Mouse (Mus musculus): ENCODE measurements around the gene Dgki. TPM values are rescaled to one million over a fixed set of nuclear protein-coding genes. Genes with fewer than 3 reads are reported as not detected.

Gene Dgki
- polyA plus RNA-seq, 1 experiment from 2014 or later = 1.1 TPM

DNA sequence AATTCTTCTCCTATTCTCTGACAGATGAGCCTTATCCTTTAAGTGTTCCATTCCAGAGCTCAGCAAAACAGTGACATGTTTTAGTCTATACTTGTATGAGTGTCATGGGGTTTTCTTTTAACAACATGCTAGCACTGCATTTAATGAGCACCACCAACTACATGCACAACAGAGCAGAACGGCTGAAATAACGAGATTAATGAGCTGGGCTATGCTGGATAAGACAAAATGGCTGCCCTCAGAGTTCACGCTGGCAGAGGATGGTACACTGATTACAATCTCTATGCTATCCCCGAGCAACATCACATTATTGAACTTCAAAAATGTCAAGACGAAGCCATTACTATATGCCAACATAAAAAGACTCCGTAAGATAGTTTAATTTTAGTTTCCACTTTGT, 264.3 kb downstream of the Dgki start:
- Histone ChIP-seq H3K9me3 (no peaks in the 10 kb centered on the region), H3K4me3 (no peak overlapping the region), H3K27ac (no peak overlapping the region), H3K4me1 (peaks cover 19% of the 10 kb centered on the region), H3K9ac (no peak overlapping the region), H3K27me3 (no peaks in the 10 kb centered on the region), H3K36me3 (no peaks in the 10 kb centered on the region), H3K4me2 (no peak overlapping the region)
- no peak for ATAC-seq (ENCODE audit: insufficient number of reproducible peaks, insufficient read depth, low FRiP score, low TSS enrichment, low read depth)
- 86% methylated on average over 6 of the region's 6 CpGs for WGBS

DNA sequence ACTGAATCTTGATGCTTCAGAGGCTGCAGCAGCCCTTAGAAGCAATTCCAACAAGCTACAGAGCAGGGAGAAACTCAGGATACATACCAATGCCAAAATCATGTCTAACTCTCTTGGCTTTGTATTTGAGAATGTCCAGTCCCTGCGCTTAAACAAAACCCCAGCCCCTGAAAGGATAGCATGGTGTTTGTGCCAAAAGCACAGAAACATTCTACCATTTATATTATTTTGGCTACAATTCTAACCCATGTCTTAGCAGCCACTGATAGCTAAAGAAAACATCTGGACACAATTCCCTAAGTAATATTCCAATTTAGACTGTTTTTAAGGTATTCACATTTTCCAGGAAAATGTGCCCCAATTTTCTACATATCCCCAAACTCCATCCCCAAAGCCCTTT, 269.0 kb downstream of the Dgki start:
- Histone ChIP-seq H3K9me3 (no peaks in the 10 kb centered on the region), H3K4me3 (no peak overlapping the region), H3K36me3 (no peaks in the 10 kb centered on the region), H3K27ac (peak overlapping the region; percentile 60), H3K4me1 (peaks cover 9% of the 10 kb centered on the region), H3K9ac (no peak overlapping the region), H3K4me2 (no peak overlapping the region), H3K27me3 (no peaks in the 10 kb centered on the region)
- 57% methylated on average over 1 of the region's 1 CpGs for WGBS
- ATAC-seq (ENCODE audit: insufficient number of reproducible peaks, insufficient read depth, low FRiP score, low TSS enrichment, low read depth) = no peak

GRCm38 (mm10) chr6:37030402-37030801, 269.6 kb downstream of the Dgki start:
- no peaks in the 10 kb centered on the region for H3K27me3 ChIP-seq
- WGBS = 72% methylated on average over 2 of the region's 2 CpGs
- no peak overlapping the region for H3K9ac ChIP-seq
- peak overlapping the region; percentile 60; the same call in 1 of the 2 replicates for H3K27ac ChIP-seq
- no peaks in the 10 kb centered on the region for H3K9me3 ChIP-seq
- H3K4me3 ChIP-seq = no peak overlapping the region
- H3K4me1 ChIP-seq = peaks cover 9% of the 10 kb centered on the region
- no peaks in the 10 kb centered on the region for H3K36me3 ChIP-seq
- H3K4me2 ChIP-seq = no peak overlapping the region
- no peak for ATAC-seq (ENCODE audit: insufficient number of reproducible peaks, insufficient read depth, low FRiP score, low TSS enrichment, low read depth)

DNA sequence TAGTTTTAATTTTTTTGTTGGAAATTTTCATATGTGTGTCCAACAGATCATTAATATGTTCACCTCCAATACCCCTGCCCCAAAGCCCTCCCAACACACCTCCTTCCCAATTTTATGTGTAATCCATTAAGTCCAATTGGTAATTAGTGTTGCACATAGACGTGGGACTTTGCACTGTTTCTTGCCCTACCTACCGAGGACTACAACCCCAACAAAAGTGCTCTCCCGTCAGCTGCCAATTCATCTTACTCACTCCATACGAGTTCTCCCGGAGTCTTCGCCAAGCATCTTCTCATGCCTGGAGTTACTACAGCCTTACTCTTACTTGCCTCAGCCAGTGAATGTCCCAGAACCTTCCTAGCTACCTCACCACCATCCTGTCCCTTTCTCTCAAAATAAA, 271.1 kb downstream of the Dgki start:
- 93% methylated on average over 6 of the region's 6 CpGs for WGBS
- Histone ChIP-seq H3K27me3 (no peaks in the 10 kb centered on the region), H3K36me3 (no peaks in the 10 kb centered on the region), H3K9ac (no peak overlapping the region), H3K4me1 (peaks cover 9% of the 10 kb centered on the region), H3K4me3 (no peak overlapping the region), H3K27ac (no peak overlapping the region), H3K4me2 (no peak overlapping the region), H3K9me3 (no peaks in the 10 kb centered on the region)
- ATAC-seq (ENCODE audit: insufficient number of reproducible peaks, insufficient read depth, low FRiP score, low TSS enrichment, low read depth) = no peak

DNA sequence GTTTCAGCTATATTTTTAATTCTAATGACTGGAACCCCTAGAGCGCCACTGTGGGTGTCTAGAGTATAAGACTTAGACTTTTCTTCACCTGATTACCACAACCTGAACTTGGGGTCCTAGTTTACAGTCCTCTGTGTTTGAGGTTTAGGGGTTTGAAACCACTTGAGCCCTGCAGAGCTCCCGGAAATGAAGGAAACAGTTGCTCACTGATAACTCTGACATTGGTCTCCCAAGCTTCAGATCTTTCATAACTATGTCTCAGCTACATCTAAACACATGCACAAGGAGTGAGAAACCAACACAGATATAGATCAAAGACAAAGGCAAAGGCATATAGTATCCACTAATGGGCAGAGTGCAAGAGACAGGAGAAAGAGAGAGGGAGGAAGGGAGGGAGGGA, 271.7 kb downstream of the Dgki start:
- Histone ChIP-seq H3K4me3 (no peak overlapping the region), H3K27ac (no peak overlapping the region), H3K4me2 (no peak overlapping the region), H3K9me3 (no peaks in the 10 kb centered on the region), H3K36me3 (no peaks in the 10 kb centered on the region), H3K4me1 (peaks cover 9% of the 10 kb centered on the region), H3K9ac (no peak overlapping the region), H3K27me3 (no peaks in the 10 kb centered on the region)
- no peak for ATAC-seq (ENCODE audit: insufficient number of reproducible peaks, insufficient read depth, low FRiP score, low TSS enrichment, low read depth)
- 94% methylated on average over 2 of the region's 2 CpGs for WGBS

GRCm38 (mm10) chr6:37026343-37027243, 273.4 kb downstream of the Dgki start:
- no peaks in the 10 kb centered on the region for H3K36me3 ChIP-seq
- no peak overlapping the region; the same call in 1 of the 2 replicates for H3K27ac ChIP-seq
- 68% methylated on average over 8 of the region's 8 CpGs for WGBS
- H3K4me2 ChIP-seq = no peak overlapping the region
- H3K27me3 ChIP-seq = no peaks in the 10 kb centered on the region
- H3K4me1 ChIP-seq = peaks cover 3% of the 10 kb centered on the region
- H3K9me3 ChIP-seq = no peaks in the 10 kb centered on the region
- no peak for ATAC-seq (ENCODE audit: insufficient number of reproducible peaks, insufficient read depth, low FRiP score, low TSS enrichment, low read depth)
- H3K9ac ChIP-seq = no peak overlapping the region
- no peak overlapping the region for H3K4me3 ChIP-seq

GRCm38 (mm10) chr6:37016046-37016445, 283.9 kb downstream of the Dgki start:
- H3K4me2 ChIP-seq = no peak overlapping the region
- H3K27ac ChIP-seq = no peak overlapping the region
- H3K36me3 ChIP-seq = no peaks in the 10 kb centered on the region
- H3K9me3 ChIP-seq = no peaks in the 10 kb centered on the region
- H3K4me3 ChIP-seq = no peak overlapping the region
- no peak overlapping the region for H3K9ac ChIP-seq
- ATAC-seq (ENCODE audit: insufficient number of reproducible peaks, insufficient read depth, low FRiP score, low TSS enrichment, low read depth) = no peak
- 0 out of 2 replicates have a peak, but pooled peaks cover 7% of the 10 kb centered on the region for H3K4me1 ChIP-seq
- no peaks in the 10 kb centered on the region for H3K27me3 ChIP-seq

- no peaks in the 10 kb centered on the region for H3K9me3 ChIP-seq
- 0 out of 2 replicates have a peak, but pooled peaks cover 5% of the 10 kb centered on the region for H3K4me1 ChIP-seq
- 90% methylated on average over 2 of the region's 2 CpGs for WGBS
- no peak overlapping the region for H3K27ac ChIP-seq
- no peaks in the 10 kb centered on the region for H3K27me3 ChIP-seq
- no peak overlapping the region for H3K4me3 ChIP-seq
- no peaks in the 10 kb centered on the region for H3K36me3 ChIP-seq
- H3K4me2 ChIP-seq = no peak overlapping the region
- ATAC-seq (ENCODE audit: insufficient number of reproducible peaks, insufficient read depth, low FRiP score, low TSS enrichment, low read depth) = no peak
- no peak overlapping the region for H3K9ac ChIP-seq
Measured at GRCm38 (mm10) chr6:37011597-37011996, 288.4 kb downstream of the Dgki start.

DNA sequence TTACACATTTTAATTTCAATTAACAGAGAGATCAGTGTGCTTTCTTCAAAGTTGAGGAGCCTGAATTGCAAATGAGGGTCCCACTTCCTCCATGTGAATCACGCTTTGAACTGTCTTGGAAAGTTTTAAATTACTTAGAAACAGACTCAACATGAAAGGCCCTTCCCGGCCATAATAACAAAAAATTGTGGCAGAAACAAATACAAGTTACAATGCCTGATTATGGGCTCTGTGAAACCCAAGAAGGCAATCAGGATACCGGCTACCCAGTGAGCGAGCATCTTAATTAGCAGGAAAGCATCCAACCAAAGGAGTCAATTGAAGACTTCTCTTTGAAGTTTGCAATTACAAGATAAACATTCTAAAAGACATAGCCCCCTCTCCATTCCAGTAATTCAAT, 292.4 kb downstream of the Dgki start:
- H3K4me2 ChIP-seq = no peak overlapping the region
- no peak for ATAC-seq (ENCODE audit: insufficient number of reproducible peaks, insufficient read depth, low FRiP score, low TSS enrichment, low read depth)
- no peak overlapping the region for H3K27ac ChIP-seq
- 15% methylated on average over 4 of the region's 4 CpGs for WGBS
- H3K27me3 ChIP-seq = no peaks in the 10 kb centered on the region
- no peak overlapping the region for H3K9ac ChIP-seq
- H3K4me3 ChIP-seq = no peak overlapping the region
- no peaks in the 10 kb centered on the region for H3K9me3 ChIP-seq
- H3K4me1 ChIP-seq = no peaks in the 10 kb centered on the region
- no peaks in the 10 kb centered on the region for H3K36me3 ChIP-seq

DNA sequence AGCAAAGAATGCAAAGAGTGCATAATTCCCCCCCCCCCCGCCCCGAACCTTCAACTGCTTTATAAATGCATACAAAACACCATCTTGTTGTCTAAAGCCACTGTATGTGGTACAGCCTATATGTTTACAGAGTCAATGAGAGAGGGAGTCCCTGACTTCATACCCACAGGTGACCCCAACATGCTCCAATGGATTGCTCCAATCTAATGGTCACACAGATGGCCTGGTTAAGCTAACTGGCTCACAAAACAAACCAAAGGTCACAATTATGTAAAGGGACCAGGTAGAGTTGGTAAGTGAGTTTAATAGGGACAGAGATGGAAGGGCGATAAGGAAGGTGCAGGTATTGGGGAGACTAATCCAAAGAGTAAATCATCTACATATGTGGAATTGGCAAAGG, 295.1 kb downstream of the Dgki start:
- ATAC-seq (ENCODE audit: insufficient number of reproducible peaks, insufficient read depth, low FRiP score, low TSS enrichment, low read depth) = no peak
- WGBS = 86% methylated on average over 3 of the region's 3 CpGs

GRCm38 (mm10) chr6:37003235-37003634, 296.7 kb downstream of the Dgki start:
- no peak for ATAC-seq (ENCODE audit: insufficient number of reproducible peaks, insufficient read depth, low FRiP score, low TSS enrichment, low read depth)
- H3K27ac ChIP-seq = no peak overlapping the region
- no peak overlapping the region for H3K4me3 ChIP-seq
- H3K27me3 ChIP-seq = no peaks in the 10 kb centered on the region
- no peaks in the 10 kb centered on the region for H3K36me3 ChIP-seq
- no peak overlapping the region for H3K4me2 ChIP-seq
- H3K4me1 ChIP-seq = no peaks in the 10 kb centered on the region
- WGBS = 68% methylated on average over 5 of the region's 5 CpGs
- no peaks in the 10 kb centered on the region for H3K9me3 ChIP-seq
- no peak overlapping the region for H3K9ac ChIP-seq

More for the DNA sequence above, 295.1 kb downstream of the Dgki start:
- Histone ChIP-seq H3K4me1 (no peaks in the 10 kb centered on the region), H3K9ac (no peak overlapping the region), H3K9me3 (no peaks in the 10 kb centered on the region), H3K4me2 (no peak overlapping the region), H3K27ac (no peak overlapping the region), H3K4me3 (no peak overlapping the region), H3K27me3 (no peaks in the 10 kb centered on the region), H3K36me3 (no peaks in the 10 kb centered on the region)

DNA sequence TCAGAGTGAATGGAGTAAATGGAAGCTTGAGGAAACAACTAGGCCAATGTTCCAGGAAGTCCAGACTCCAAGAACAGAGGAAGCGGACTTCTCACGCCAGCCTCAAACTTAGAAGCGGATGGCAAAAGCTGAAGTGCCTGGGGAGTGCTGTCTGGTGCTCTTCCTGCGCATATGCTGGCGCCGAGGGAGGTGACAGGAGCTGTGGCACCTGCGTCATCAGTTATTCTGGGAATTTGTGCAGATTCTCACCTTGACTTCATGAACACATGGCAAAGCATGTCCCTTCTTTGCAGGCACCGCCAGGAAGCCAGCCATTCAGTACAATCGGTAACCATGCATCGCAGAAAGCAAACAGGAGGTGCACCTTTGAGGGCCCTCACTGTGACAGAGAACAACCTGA, 301.0 kb downstream of the Dgki start:
- ATAC-seq (ENCODE audit: insufficient number of reproducible peaks, insufficient read depth, low FRiP score, low TSS enrichment, low read depth) = no peak
- no peak overlapping the region for H3K27ac ChIP-seq
- no peak overlapping the region for H3K4me3 ChIP-seq

More for the DNA sequence above, 301.0 kb downstream of the Dgki start:
- H3K4me1 ChIP-seq = no peaks in the 10 kb centered on the region
- no peak overlapping the region for H3K4me2 ChIP-seq
- H3K9ac ChIP-seq = no peak overlapping the region
- no peaks in the 10 kb centered on the region for H3K36me3 ChIP-seq
- H3K27me3 ChIP-seq = no peaks in the 10 kb centered on the region
- H3K9me3 ChIP-seq = no peaks in the 10 kb centered on the region
- 89% methylated on average over 10 of the region's 10 CpGs for WGBS

All from embryonic facial prominence, embryonic 13.5 days (tissue).